Mouse (Mus musculus): ENCODE measurements around the gene Prr32. TPM values are rescaled to one million over a fixed set of nuclear protein-coding genes. Genes with fewer than 3 reads are reported as not detected.

Prr32 gene
- total RNA-seq (2014; fragmentation: Nextera tagmentation) = not detected in 2 replicates
- not detected in 2 replicates for total RNA-seq (2017)

GRCm38 (mm10) chrX:45090604-45091003 is at the start of gene Prr32:
TSS of gene Prr32 (plus strand) at chrX:45090904.
- no peak for ATAC-seq (replicated peaks; ENCODE audit: poor library complexity, severe bottlenecking)
